Mouse (Mus musculus) heart, postnatal 36 days (tissue): ENCODE data around the gene Hmgcs1. TPM values are rescaled to one million over a fixed set of nuclear protein-coding genes. Genes with fewer than 3 reads are reported as not detected.
A peak's percentile ranks its signal among the peaks of the same experiment; 100 is the strongest.

Experiments used
- DNase-seq, 2 experiments: peaks; one replicate each; pipeline ENCODE4 v3.0.0; 2021 to 2022
- intact Hi-C: fragments of 180-260 bp; cut with DNase I; formaldehyde crosslinking; loops from one replicate; pipeline ENCODE4 v1.15.1; 2025
- total RNA-seq, 2 experiments: library from RNA; stranded (reverse); gene quantifications; 2 replicates each; pipeline ENCODE4 v1.2.3; 2021

Hmgcs1 gene
- total RNA-seq, 2 experiments from 2014 or later: 38.6 to 39.0 TPM

DNA sequence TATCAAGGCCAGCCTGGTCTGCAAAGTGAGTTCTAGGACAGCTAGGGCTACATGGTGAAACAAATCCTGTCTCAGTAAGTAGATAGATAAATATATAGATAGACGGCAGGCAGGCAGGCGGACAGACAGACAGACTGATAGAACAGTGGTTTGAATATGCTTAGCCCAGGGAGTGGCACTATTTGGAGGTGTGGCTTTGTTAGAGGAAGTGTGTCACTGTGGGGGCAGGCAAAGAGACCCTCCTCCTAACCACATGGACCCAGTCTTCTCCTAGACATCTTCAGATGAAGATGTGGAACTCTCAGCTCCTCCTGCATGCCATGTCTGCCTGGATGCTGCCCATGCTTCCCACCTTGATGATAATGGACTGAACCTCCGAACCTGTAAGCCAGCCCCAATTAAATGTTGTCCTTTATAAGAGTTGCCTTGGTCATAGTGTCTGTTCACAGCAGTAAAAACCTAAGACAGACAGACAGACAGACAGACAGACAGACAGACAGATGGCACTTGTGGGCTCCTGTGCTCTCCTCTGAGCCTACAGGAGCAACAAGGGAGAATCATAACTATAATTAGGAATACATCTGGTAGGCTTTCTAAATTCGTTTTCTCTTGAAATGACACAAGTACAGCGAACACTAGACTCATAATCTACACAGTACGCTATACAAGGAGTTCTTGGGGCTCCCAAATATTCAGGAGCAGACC is 52.7 kb downstream of the Hmgcs1 start:
- no peak for DNase-seq
- intact Hi-C loops: no loop called here

DNA sequence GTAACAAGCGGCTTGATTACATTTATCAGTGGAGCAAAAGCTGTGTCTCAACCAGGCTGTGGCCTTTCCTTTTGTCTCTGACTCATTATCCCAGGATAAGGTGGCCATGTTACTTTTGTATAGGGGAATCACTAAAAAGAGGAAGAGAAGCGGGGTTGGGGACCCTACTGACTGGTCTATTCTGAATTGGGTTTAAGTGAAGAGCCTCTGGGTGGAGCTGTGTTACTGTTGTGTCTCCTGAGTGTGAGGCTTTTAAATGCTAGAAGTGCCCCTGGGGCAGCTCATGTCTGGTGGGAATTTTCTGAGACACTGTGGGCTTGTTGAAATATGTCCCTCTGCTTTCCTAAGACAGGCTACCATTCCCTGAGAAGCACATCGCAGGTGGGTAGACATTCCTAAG is 53.3 kb downstream of the Hmgcs1 start:
- intact Hi-C loops: no loop called here
- no peak for DNase-seq

DNA sequence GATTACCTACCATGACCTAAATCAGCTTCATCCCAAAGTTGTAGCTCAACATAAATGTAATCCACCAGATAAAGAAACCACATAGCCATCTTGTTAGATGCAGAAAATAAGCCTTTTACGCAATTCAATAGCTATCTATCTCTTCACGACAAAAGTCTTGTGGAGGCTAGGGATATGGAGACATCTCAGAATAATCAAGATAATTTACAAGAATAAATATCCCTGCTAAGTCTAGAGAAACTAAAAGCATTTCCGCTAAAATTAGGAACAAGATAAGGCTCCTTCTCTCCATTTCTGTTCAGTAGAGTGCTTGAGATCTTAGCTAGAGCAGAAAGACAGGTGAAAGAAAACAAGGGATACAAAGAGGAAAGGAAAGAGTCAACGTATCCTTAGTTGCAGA is 56.8 kb downstream of the Hmgcs1 start:
- intact Hi-C loops: no loop called here
- no peak for DNase-seq

DNA sequence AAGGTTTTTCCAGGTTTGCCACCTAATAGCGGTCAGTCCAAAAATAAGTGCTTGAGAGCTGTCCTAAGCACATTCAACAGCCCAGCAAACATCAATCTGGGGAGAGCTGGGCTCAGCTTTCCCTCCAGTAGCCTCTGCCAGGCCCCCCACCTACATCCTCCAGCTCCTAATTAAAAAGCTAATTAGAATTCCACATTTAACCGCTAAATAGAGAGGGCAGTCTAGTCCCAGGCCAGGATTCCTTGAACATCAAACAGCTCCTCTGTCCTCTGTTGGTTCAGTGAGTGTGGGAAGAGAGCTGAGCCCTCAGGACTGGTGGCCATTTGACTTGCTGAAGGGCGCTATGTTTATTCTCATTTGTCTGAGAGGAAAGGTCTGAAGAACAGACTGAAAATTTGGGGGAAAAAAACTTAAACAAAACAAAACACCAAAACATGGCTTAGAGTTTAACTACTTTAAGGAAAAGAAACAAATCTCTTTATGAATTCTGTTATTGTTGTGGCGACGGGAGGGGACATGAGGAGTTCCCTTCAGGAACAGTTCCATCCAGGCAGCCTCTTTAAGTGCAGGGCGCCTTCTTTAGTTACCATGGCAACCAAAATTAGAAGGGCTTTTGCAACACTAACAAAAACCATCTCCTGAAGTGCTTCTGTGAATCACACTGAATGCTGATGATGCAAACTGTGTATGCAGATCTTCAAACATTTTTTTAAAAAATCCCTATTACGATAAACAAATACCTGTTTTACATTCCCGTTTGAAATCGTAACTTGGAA is 63.9 kb downstream of the Hmgcs1 start:
- intact Hi-C loops: no loop called here
- DNase-seq: no peak

DNA sequence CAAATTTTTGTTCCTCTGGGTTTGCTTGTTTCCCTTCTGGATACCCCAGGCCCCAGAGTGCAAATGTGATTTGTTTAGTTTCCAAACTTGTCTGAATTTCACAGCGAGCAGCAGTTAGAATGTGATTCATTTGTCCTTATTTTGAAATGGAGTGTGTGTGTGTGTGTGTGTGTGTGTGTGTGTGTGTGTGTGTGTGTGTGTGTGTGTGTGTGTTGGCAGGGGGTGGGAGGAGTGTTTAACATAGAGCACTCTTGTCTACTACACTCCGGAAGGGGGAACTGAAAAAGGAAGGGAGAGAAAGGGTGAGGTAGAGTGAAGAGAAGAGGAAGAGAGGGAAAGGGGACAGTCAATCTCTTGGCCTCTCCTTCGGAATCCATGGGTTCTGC is 64.4 kb downstream of the Hmgcs1 start:
- DNase-seq: no peak
- intact Hi-C loops: loop anchor here (5.0 kb wide), 1 partner anchor 38 kb away; the partner anchor contains the start of gene Zfp131

DNA sequence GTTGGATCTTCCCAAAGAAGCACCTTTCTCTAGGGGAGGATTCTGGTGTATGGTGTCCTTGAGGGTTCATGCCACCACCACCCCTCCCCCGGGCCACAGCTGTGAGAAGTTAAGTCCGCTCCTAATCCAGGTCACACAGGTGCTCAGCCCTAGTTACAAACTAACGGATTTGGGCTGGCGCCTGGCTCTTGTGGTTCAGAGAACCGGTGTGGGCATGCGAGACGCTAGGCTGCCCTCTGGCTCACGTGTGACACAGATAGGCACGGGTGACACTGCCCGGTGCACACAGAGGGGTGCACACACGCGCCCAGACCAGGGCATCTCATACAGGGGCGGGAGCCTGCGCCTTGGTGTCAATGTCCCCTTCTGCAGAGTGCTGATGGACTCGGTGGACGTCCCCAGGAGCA is 65.0 kb downstream of the Hmgcs1 start:
- intact Hi-C loops: loop anchor here (5.0 kb wide), 1 partner anchor 37 kb away; the partner anchor contains the start of gene Zfp131
- no peak for DNase-seq

DNA sequence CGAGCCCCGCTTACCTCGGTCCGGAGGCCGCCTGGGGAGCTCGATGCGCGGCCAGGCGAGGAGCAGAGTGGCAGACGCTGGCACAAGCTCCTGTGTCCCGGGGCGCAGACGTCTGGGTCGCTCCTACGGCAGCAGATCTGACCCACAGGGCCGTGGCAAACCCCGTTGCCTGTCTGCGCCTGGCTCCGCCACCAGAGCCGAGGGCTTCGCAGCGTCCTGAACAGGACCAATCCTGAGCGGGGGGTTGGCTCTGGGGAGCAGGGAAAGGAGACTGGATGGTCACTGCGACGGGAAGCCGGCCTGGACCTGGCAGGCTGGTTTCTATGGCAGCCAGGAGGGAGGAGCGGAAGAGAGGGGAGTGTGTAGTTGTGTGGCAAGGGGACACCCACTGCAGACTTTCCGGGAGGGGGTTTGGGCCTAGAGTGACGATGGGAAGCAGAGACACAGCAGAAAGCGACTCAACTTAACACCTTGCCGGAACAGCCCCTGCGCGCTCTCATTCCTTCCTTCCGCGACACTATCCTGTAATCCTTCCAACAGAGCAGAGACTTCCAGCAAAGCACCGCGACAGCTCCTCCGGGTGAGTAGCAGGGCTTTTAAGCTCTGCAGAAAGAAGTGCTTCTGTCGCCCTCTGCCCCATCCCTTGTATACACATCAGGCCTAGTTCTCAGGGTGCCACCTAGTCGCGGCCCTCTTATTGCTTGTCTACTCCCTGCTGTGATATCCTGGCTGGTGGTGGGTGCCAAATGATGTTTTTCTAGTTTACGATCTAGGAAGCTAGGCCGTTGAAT is 65.7 kb downstream of the Hmgcs1 start, which contains the start of gene Nim1k:
Nim1k (minus strand) TSS at position 202 of the 791 bp plus-strand sequence.
- peak; percentile 83 to 84 for DNase-seq
- intact Hi-C loops: loop anchor here (5.0 kb wide), 1 partner anchor 36 kb away; the partner anchor contains the start of gene Zfp131

DNA sequence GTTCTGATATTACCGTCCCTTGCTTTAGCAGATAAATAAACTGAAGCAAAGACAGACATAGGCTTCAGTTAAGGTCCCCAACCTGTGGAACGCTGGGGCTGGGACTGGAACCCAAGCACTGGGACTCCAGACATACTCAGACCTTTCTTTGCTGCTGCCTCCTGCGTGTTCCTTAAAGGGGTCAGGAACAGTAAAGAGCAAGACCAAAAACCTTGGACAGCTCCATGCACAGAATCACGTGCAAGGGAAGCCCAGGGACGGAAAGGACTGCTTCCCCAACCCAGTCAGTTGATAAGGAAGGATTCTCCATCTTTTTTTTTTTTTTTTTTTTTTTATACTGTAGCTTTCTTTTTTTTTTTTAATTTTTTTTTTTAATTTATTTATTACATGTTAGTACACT is 66.7 kb downstream of the Hmgcs1 start:
- intact Hi-C loops: loop anchor here (5.0 kb wide), 1 partner anchor 35 kb away; the partner anchor contains the start of gene Zfp131
- DNase-seq: no peak

Other genes starting within 250 kb of the Hmgcs1 start
- gene 4833420G17Rik, start 227.6 kb upstream of the Hmgcs1 start, total RNA-seq: 1 to 10 TPM; 7.9 to 9.1 TPM
- gene Tmem267, start 202.3 kb upstream of the Hmgcs1 start, total RNA-seq: 10 to 100 TPM; 10.3 to 11.5 TPM
- gene 3110070M22Rik, start 202.0 kb upstream of the Hmgcs1 start, total RNA-seq: 1 to 10 TPM in 1 of 2 experiments, under 1 TPM in 1; 0.79 to 1.2 TPM
- not detected for gene Ccl28, start 66.6 kb upstream of the Hmgcs1 start, total RNA-seq
- gene Nim1k, start 65.5 kb downstream of the Hmgcs1 start, total RNA-seq: 1 to 10 TPM; 1.2 to 1.6 TPM
- gene Zfp131, start 100.5 kb downstream of the Hmgcs1 start, total RNA-seq: 10 to 100 TPM; 17.0 to 19.0 TPM
- not detected for gene AF067063, start 139.8 kb downstream of the Hmgcs1 start, total RNA-seq
- not detected for gene D13Ertd608e, start 145.6 kb downstream of the Hmgcs1 start, total RNA-seq
- not detected for gene Tcstv1, start 204.4 kb downstream of the Hmgcs1 start, total RNA-seq
- gene Gm21761, start 238.9 kb downstream of the Hmgcs1 start, total RNA-seq: not detected